Mouse (Mus musculus) liver, postnatal 0 days (tissue): Measurements from ENCODE around the gene Pex19. TPM values are rescaled to one million over a fixed set of nuclear protein-coding genes. Genes with fewer than 3 reads are reported as not detected.

Experiments used
- ATAC-seq: fragments of 200-750 bp; cut with Nextera tagmentation; 2 replicates; pipeline ENCODE4 v1.8.0; 2017; ENCODE audit warnings: mild to moderate bottlenecking, moderate library complexity
- DNase-seq: peaks from one replicate; pipeline ENCODE4 v3.0.0-alpha.2; 2016
- H3K27ac ChIP-seq: fragments of 300-500 bp; sonication (generic); 2 replicates; pipeline ENCODE4 v1.5.1; 2014; ENCODE audit warnings: antibody characterized with exemption, moderate library complexity, mild to moderate bottlenecking, low read depth
- H3K27me3 ChIP-seq: fragments of 300-500 bp; sonication (generic); 2 replicates; pipeline ENCODE4 v1.6.1; 2014; ENCODE audit warnings: low read length, control low read depth, mixed read lengths; ENCODE audit not compliant: insufficient read depth
- H3K36me3 ChIP-seq: fragments of 300-500 bp; sonication (generic); replicated peaks from 2 replicates; pipeline ENCODE4 v1.6.1; 2014; ENCODE audit warnings: mild to moderate bottlenecking, control low read depth, low read length, moderate library complexity, mixed read lengths; ENCODE audit not compliant: insufficient read depth
- H3K4me1 ChIP-seq: fragments of 300-500 bp; sonication (generic); 2 replicates; pipeline ENCODE4 v1.6.1; 2014; ENCODE audit warnings: antibody characterized with exemption, mild to moderate bottlenecking, control low read depth; ENCODE audit not compliant: insufficient read depth
- H3K4me2 ChIP-seq: fragments of 300-500 bp; sonication (generic); 2 replicates; pipeline ENCODE4 v1.6.1; 2014; ENCODE audit warnings: low read depth, mild to moderate bottlenecking, low read length, moderate library complexity, mixed read lengths
- H3K4me3 ChIP-seq: fragments of 300-500 bp; sonication (generic); 2 replicates; pipeline ENCODE4 v1.5.1; 2014; ENCODE audit warnings: low read depth, low read length
- H3K9ac ChIP-seq: fragments of 300-500 bp; sonication (generic); replicated peaks from 2 replicates; pipeline ENCODE4 v1.6.1; 2014; ENCODE audit warnings: mild to moderate bottlenecking, moderate library complexity
- H3K9me3 ChIP-seq: fragments of 300-500 bp; sonication (generic); 2 replicates; pipeline ENCODE4 v1.6.1; 2016; ENCODE audit warnings: mild to moderate bottlenecking, control low read depth, low read length, mixed read lengths
- CTCF ChIP-seq: sonication (generic); IDR thresholded peaks from 2 replicates; pipeline ENCODE4 v1.5.1; 2016; ENCODE audit warnings: antibody characterized with exemption, low read depth
- EP300 ChIP-seq: IDR thresholded peaks from 2 replicates; pipeline ENCODE4 v1.6.1; 2016; ENCODE audit warnings: antibody characterized with exemption, low read depth, mild to moderate bottlenecking
- WGBS: fragments of 180-500 bp; shearing (Covaris S2); extraction: QIAGEN DNeasy Blood & Tissue Kit; methylation state at CpG from one replicate; pipeline ENCODE4 v1.1.7; 2014; ENCODE audit not compliant: insufficient replicate concordance; 5-methylcytosine and 5-hydroxymethylcytosine counted together
- polyA plus RNA-seq: library from polyadenylated mRNA; unstranded; fragments of >200 nt; fragmentation: Nextera tagmentation; extraction: Ambion mirVana; gene quantifications from 2 replicates; pipeline ENCODE4 v1.2.1, GENCODE M21; 2015

Pex19 gene
- polyA plus RNA-seq, 1 experiment from 2014 or later: 91.7 TPM

GRCm38 (mm10) chr1:172094295-172094694 is 32.3 kb upstream of the Pex19 start:
- no peak for ATAC-seq
- Histone ChIP-seq H3K27ac (no peak overlapping the region), H3K4me1 (no peaks in the 10 kb centered on the region), H3K9me3 (no peaks in the 10 kb centered on the region), H3K36me3 (peaks cover 81% of the 10 kb centered on the region), H3K4me2 (no peak overlapping the region), H3K4me3 (no peak overlapping the region), H3K9ac (no peak overlapping the region), H3K27me3 (no peaks in the 10 kb centered on the region)
- TF ChIP-seq EP300 (no peak), CTCF (no peak)
- no peak for DNase-seq

- no peak overlapping the region for H3K9ac ChIP-seq
- no peak overlapping the region for H3K27ac ChIP-seq
- H3K4me2 ChIP-seq: no peak overlapping the region
- H3K4me3 ChIP-seq: no peak overlapping the region
- no peak for TF ChIP-seq CTCF
- no peak for TF ChIP-seq EP300
- DNase-seq: no peak
- WGBS: 49% methylated on average over 6 of the region's 6 CpGs
- no peak for ATAC-seq
- H3K9me3 ChIP-seq: no peaks in the 10 kb centered on the region
- H3K36me3 ChIP-seq: peaks cover 78% of the 10 kb centered on the region
- no peaks in the 10 kb centered on the region for H3K4me1 ChIP-seq
- no peaks in the 10 kb centered on the region for H3K27me3 ChIP-seq
Observed at GRCm38 (mm10) chr1:172095202-172095601, 31.4 kb upstream of the Pex19 start.

GRCm38 (mm10) chr1:172099325-172100033 is 27.1 kb upstream of the Pex19 start:
- DNase-seq: peak; percentile 60
- no peak overlapping the region for H3K27ac ChIP-seq
- 81% methylated on average over 6 of the region's 6 CpGs for WGBS

GRCm38 (mm10) chr1:172103619-172104018 is 22.9 kb upstream of the Pex19 start:
- no peak for DNase-seq
- WGBS: 86% methylated on average over 4 of the region's 4 CpGs
- Histone ChIP-seq H3K4me2 (no peak overlapping the region), H3K4me1 (no peaks in the 10 kb centered on the region), H3K9ac (no peak overlapping the region), H3K4me3 (no peak overlapping the region), H3K27me3 (no peaks in the 10 kb centered on the region), H3K36me3 (peaks cover 85% of the 10 kb centered on the region), H3K9me3 (no peaks in the 10 kb centered on the region), H3K27ac (no peak overlapping the region)
- no peak for ATAC-seq
- TF ChIP-seq EP300 (no peak), CTCF (no peak)

More at GRCm38 (mm10) chr1:172099325-172100033, 27.1 kb upstream of the Pex19 start:
- TF ChIP-seq CTCF: no peak
- no peak for TF ChIP-seq EP300
- Histone ChIP-seq H3K27me3 (no peaks in the 10 kb centered on the region), H3K4me3 (no peak overlapping the region), H3K4me2 (no peak overlapping the region), H3K9me3 (no peaks in the 10 kb centered on the region), H3K4me1 (no peaks in the 10 kb centered on the region), H3K36me3 (peaks cover 78% of the 10 kb centered on the region), H3K9ac (no peak overlapping the region)
- ATAC-seq: peak; percentile 50; the same call in 1 of the 2 replicates

- H3K27me3 ChIP-seq: no peaks in the 10 kb centered on the region
- peaks cover 91% of the 10 kb centered on the region for H3K36me3 ChIP-seq
- no peak overlapping the region for H3K4me2 ChIP-seq
- no peak overlapping the region for H3K9ac ChIP-seq
- H3K9me3 ChIP-seq: no peaks in the 10 kb centered on the region
- 86% methylated on average over 11 of the region's 11 CpGs for WGBS
- TF ChIP-seq EP300 (no peak), CTCF (no peak)
- H3K27ac ChIP-seq: no peak overlapping the region
- no peak for DNase-seq
- H3K4me3 ChIP-seq: no peak overlapping the region
- ATAC-seq: no peak
- no peaks in the 10 kb centered on the region for H3K4me1 ChIP-seq
Observed at GRCm38 (mm10) chr1:172105101-172105500, 21.5 kb upstream of the Pex19 start.

- H3K4me3 ChIP-seq: no peak overlapping the region
- H3K4me2 ChIP-seq: no peak overlapping the region
- no peaks in the 10 kb centered on the region for H3K4me1 ChIP-seq
- peaks cover 91% of the 10 kb centered on the region for H3K36me3 ChIP-seq
- 87% methylated on average over 10 of the region's 10 CpGs for WGBS
- no peaks in the 10 kb centered on the region for H3K9me3 ChIP-seq
- ATAC-seq: no peak
- TF ChIP-seq EP300: no peak
- no peaks in the 10 kb centered on the region for H3K27me3 ChIP-seq
- no peak overlapping the region for H3K27ac ChIP-seq
- H3K9ac ChIP-seq: no peak overlapping the region
- DNase-seq: no peak
Observed at GRCm38 (mm10) chr1:172107777-172108477, 18.6 kb upstream of the Pex19 start.
